Mouse (Mus musculus) kidney, embryonic 15.5 days (tissue): Measurements from ENCODE around the gene Pafah2. TPM values are rescaled to one million over a fixed set of nuclear protein-coding genes. Genes with fewer than 3 reads are reported as not detected.

Experiments used
- ATAC-seq: fragments of 200-750 bp; cut with Nextera tagmentation; replicated peaks from 2 replicates; pipeline ENCODE4 v1.8.0; 2017; ENCODE audit warnings: moderate TSS enrichment; ENCODE audit not compliant: low FRiP score
- H3K27ac ChIP-seq: fragments of 300-500 bp; sonication (generic); 2 replicates; pipeline ENCODE4 v1.5.1; 2015; ENCODE audit warnings: mild to moderate bottlenecking, inconsistent platforms
- H3K27me3 ChIP-seq: fragments of 300-500 bp; sonication (generic); 2 replicates; pipeline ENCODE4 v1.6.1; 2015; ENCODE audit warnings: inconsistent platforms
- H3K36me3 ChIP-seq: fragments of 300-500 bp; sonication (generic); 2 replicates; pipeline ENCODE4 v1.6.1; 2015; ENCODE audit warnings: inconsistent platforms
- H3K4me1 ChIP-seq: fragments of 300-500 bp; sonication (generic); 2 replicates; pipeline ENCODE4 v1.6.1; 2015; ENCODE audit warnings: inconsistent platforms
- H3K4me2 ChIP-seq: fragments of 300-500 bp; sonication (generic); 2 replicates; pipeline ENCODE4 v1.6.1; 2015; ENCODE audit warnings: moderate library complexity, mild to moderate bottlenecking, inconsistent platforms
- H3K4me3 ChIP-seq: fragments of 300-500 bp; sonication (generic); replicated peaks from 2 replicates; pipeline ENCODE4 v1.5.1; 2015; ENCODE audit warnings: mild to moderate bottlenecking, inconsistent platforms
- H3K9ac ChIP-seq: fragments of 300-500 bp; sonication (generic); 2 replicates; pipeline ENCODE4 v1.6.1; 2015; ENCODE audit warnings: mild to moderate bottlenecking, inconsistent platforms
- H3K9me3 ChIP-seq: fragments of 300-500 bp; sonication (generic); replicated peaks from 2 replicates; pipeline ENCODE4 v1.6.1; 2016; ENCODE audit warnings: inconsistent platforms
- WGBS: fragments of 180-500 bp; shearing (Covaris S2); methylation state at CpG from one replicate; pipeline ENCODE4 v1.1.7; 2015; ENCODE audit warnings: mixed read lengths; 5-methylcytosine and 5-hydroxymethylcytosine counted together
- polyA plus RNA-seq: library from polyadenylated mRNA; unstranded; fragments of >200 nt; fragmentation: Nextera tagmentation; extraction: Ambion mirVana; gene quantifications from 2 replicates; pipeline ENCODE4 v1.2.1, GENCODE M21; 2015

Pafah2 gene
- polyA plus RNA-seq, result 14.0 and 15.7 TPM in 2 replicates

GRCm38 (mm10) chr4:134395977-134396825 is at the start of gene Pafah2:
Gene Pafah2 (plus strand): TSS chr4:134396320.
- H3K4me3 ChIP-seq, result peak within 1 kb of the TSS; percentile 61
- WGBS, result under 1% methylated on average over 31 of the region's 31 CpGs
- H3K4me2 ChIP-seq, result peak within 1 kb of the TSS; percentile 76
- H3K36me3 ChIP-seq, result no peaks in the 10 kb centered on the region
- H3K4me1 ChIP-seq, result peaks cover 26% of the 10 kb centered on the region
- H3K9ac ChIP-seq, result peak within 1 kb of the TSS; percentile 64
- H3K9me3 ChIP-seq, result no peaks in the 10 kb centered on the region
- peak; percentile 98 for ATAC-seq
- peak within 1 kb of the TSS; percentile 80 for H3K27ac ChIP-seq
- H3K27me3 ChIP-seq, result no peaks in the 10 kb centered on the region

- Histone ChIP-seq H3K4me1 (peaks cover 28% of the 10 kb centered on the region), H3K4me3 (no peak overlapping the region), H3K9me3 (no peaks in the 10 kb centered on the region), H3K27me3 (peaks cover 34% of the 10 kb centered on the region), H3K9ac (no peak overlapping the region), H3K4me2 (no peak overlapping the region), H3K27ac (no peak overlapping the region), H3K36me3 (no peaks in the 10 kb centered on the region)
- ATAC-seq, result no peak
- 69% methylated on average over 11 of the region's 11 CpGs for WGBS
These were observed 48.0 kb upstream of the Pafah2 start for GRCm38 (mm10) chr4:134348078-134348477.

- Histone ChIP-seq H3K9ac (no peak overlapping the region), H3K9me3 (no peaks in the 10 kb centered on the region), H3K4me1 (peaks cover 28% of the 10 kb centered on the region), H3K36me3 (no peaks in the 10 kb centered on the region), H3K27ac (no peak overlapping the region), H3K27me3 (peaks cover 29% of the 10 kb centered on the region), H3K4me3 (no peak overlapping the region), H3K4me2 (no peak overlapping the region)
- ATAC-seq, result no peak
- WGBS, result 74% methylated on average over 5 of the region's 5 CpGs
These were observed 47.6 kb upstream of the Pafah2 start for GRCm38 (mm10) chr4:134348545-134348944.

GRCm38 (mm10) chr4:134349829-134350228 is 46.3 kb upstream of the Pafah2 start:
- Histone ChIP-seq H3K9ac (no peak overlapping the region), H3K9me3 (no peaks in the 10 kb centered on the region), H3K27me3 (peaks cover 16% of the 10 kb centered on the region), H3K4me3 (no peak overlapping the region), H3K4me2 (no peak overlapping the region), H3K27ac (no peak overlapping the region), H3K36me3 (no peaks in the 10 kb centered on the region), H3K4me1 (peaks cover 30% of the 10 kb centered on the region)
- WGBS, result 89% methylated on average over 7 of the region's 7 CpGs
- no peak for ATAC-seq

GRCm38 (mm10) chr4:134350641-134351040 is 45.5 kb upstream of the Pafah2 start:
- Histone ChIP-seq H3K4me1 (peaks cover 34% of the 10 kb centered on the region), H3K4me3 (no peak overlapping the region), H3K9ac (no peak overlapping the region), H3K9me3 (no peaks in the 10 kb centered on the region), H3K27ac (no peak overlapping the region), H3K4me2 (no peak overlapping the region), H3K36me3 (no peaks in the 10 kb centered on the region), H3K27me3 (peaks cover 9% of the 10 kb centered on the region)
- no peak for ATAC-seq
- WGBS, result 83% methylated on average over 6 of the region's 6 CpGs

GRCm38 (mm10) chr4:134351329-134352260 is 44.5 kb upstream of the Pafah2 start:
- WGBS, result 33% methylated on average over 18 of the region's 18 CpGs

GRCm38 (mm10) chr4:134352261-134352707 is 43.8 kb upstream of the Pafah2 start:
- Histone ChIP-seq H3K4me1 (peaks cover 50% of the 10 kb centered on the region), H3K27ac (0 out of 2 replicates have a peak overlapping the region, but pooled peaks have one; percentile 18), H3K4me2 (no peak overlapping the region), H3K36me3 (no peaks in the 10 kb centered on the region), H3K27me3 (peaks cover 2% of the 10 kb centered on the region), H3K9me3 (no peaks in the 10 kb centered on the region), H3K9ac (no peak overlapping the region), H3K4me3 (no peak overlapping the region)
- 74% methylated on average over 12 of the region's 12 CpGs for WGBS
- ATAC-seq, result no peak

More at GRCm38 (mm10) chr4:134351329-134352260, 44.5 kb upstream of the Pafah2 start:
- Histone ChIP-seq H3K4me1 (peaks cover 43% of the 10 kb centered on the region), H3K4me3 (no peak overlapping the region), H3K4me2 (no peak overlapping the region), H3K36me3 (no peaks in the 10 kb centered on the region), H3K27ac (0 out of 2 replicates have a peak overlapping the region, but pooled peaks have one; percentile 18), H3K9ac (no peak overlapping the region), H3K9me3 (no peaks in the 10 kb centered on the region), H3K27me3 (peaks cover 3% of the 10 kb centered on the region; the same call in 1 of the 2 replicates)
- no peak for ATAC-seq

GRCm38 (mm10) chr4:134352929-134353328 is 43.2 kb upstream of the Pafah2 start:
- Histone ChIP-seq H3K4me1 (peaks cover 56% of the 10 kb centered on the region), H3K27ac (no peak overlapping the region), H3K9ac (no peak overlapping the region), H3K4me2 (no peak overlapping the region), H3K36me3 (no peaks in the 10 kb centered on the region), H3K9me3 (no peaks in the 10 kb centered on the region), H3K27me3 (peaks cover 9% of the 10 kb centered on the region), H3K4me3 (no peak overlapping the region)
- WGBS, result 43% methylated on average over 7 of the region's 7 CpGs
- no peak for ATAC-seq

GRCm38 (mm10) chr4:134353527-134354409 is 42.4 kb upstream of the Pafah2 start:
- WGBS, result 51% methylated on average over 5 of the region's 5 CpGs
- Histone ChIP-seq H3K36me3 (no peaks in the 10 kb centered on the region), H3K9ac (no peak overlapping the region), H3K4me2 (no peak overlapping the region), H3K4me1 (peaks cover 56% of the 10 kb centered on the region), H3K27me3 (peaks cover 10% of the 10 kb centered on the region), H3K4me3 (no peak overlapping the region), H3K27ac (no peak overlapping the region), H3K9me3 (no peaks in the 10 kb centered on the region)
- ATAC-seq, result no peak

- Histone ChIP-seq H3K27ac (peak overlapping the region; percentile 37), H3K9me3 (no peaks in the 10 kb centered on the region), H3K36me3 (no peaks in the 10 kb centered on the region), H3K9ac (no peak overlapping the region), H3K4me2 (no peak overlapping the region), H3K27me3 (peaks cover 10% of the 10 kb centered on the region), H3K4me3 (no peak overlapping the region), H3K4me1 (peaks cover 59% of the 10 kb centered on the region)
- 24% methylated on average over 16 of the region's 16 CpGs for WGBS
- ATAC-seq, result peak; percentile 33
These were observed 40.2 kb upstream of the Pafah2 start for GRCm38 (mm10) chr4:134355841-134356452.
